Mouse (Mus musculus) heart, postnatal 0 days (tissue): Measurements from ENCODE around the gene Mef2a. TPM values are rescaled to one million over a fixed set of nuclear protein-coding genes. Genes with fewer than 3 reads are reported as not detected.

Experiments used
- ATAC-seq: fragments of 200-750 bp; cut with Nextera tagmentation; 2 replicates; pipeline ENCODE4 v1.8.0; 2017; ENCODE audit warnings: low read depth, moderate number of reproducible peaks, moderate library complexity; ENCODE audit not compliant: insufficient read depth
- DNase-seq: peaks from one replicate; pipeline ENCODE4 v3.0.0-alpha.2; 2016; ENCODE audit warnings: low spot score
- H3K27ac ChIP-seq: fragments of 300-500 bp; sonication (generic); 2 replicates; pipeline ENCODE4 v1.5.1; 2014; ENCODE audit warnings: low read depth, mild to moderate bottlenecking
- H3K27me3 ChIP-seq: fragments of 300-500 bp; sonication (generic); 2 replicates; pipeline ENCODE4 v1.6.1; 2014; ENCODE audit warnings: low read length, mixed read lengths; ENCODE audit not compliant: control insufficient read depth, insufficient read depth
- H3K36me3 ChIP-seq: fragments of 300-500 bp; sonication (generic); replicated peaks from 2 replicates; pipeline ENCODE4 v1.6.1; 2014; ENCODE audit warnings: low read length, mixed read lengths; ENCODE audit not compliant: control insufficient read depth, insufficient read depth
- H3K4me1 ChIP-seq: fragments of 300-500 bp; sonication (generic); 2 replicates; pipeline ENCODE4 v1.6.1; 2014; ENCODE audit warnings: antibody characterized with exemption; ENCODE audit not compliant: control insufficient read depth, insufficient read depth
- H3K4me2 ChIP-seq: fragments of 300-500 bp; sonication (generic); 2 replicates; pipeline ENCODE4 v1.6.1; 2014; ENCODE audit warnings: low read depth, mild to moderate bottlenecking, low read length, moderate library complexity
- H3K4me3 ChIP-seq: fragments of 300-500 bp; sonication (generic); 2 replicates; pipeline ENCODE4 v1.5.1; 2014; ENCODE audit warnings: low read depth, low read length
- H3K9ac ChIP-seq: fragments of 300-500 bp; sonication (generic); replicated peaks from 2 replicates; pipeline ENCODE4 v1.6.1; 2014; ENCODE audit warnings: low read depth, low read length, mixed read lengths
- H3K9me3 ChIP-seq: fragments of 300-500 bp; sonication (generic); replicated peaks from 2 replicates; pipeline ENCODE4 v1.6.1; 2016; ENCODE audit warnings: low read length; ENCODE audit not compliant: control insufficient read depth
- CTCF ChIP-seq: IDR thresholded peaks from 2 replicates; pipeline ENCODE4 v1.5.1; 2016; ENCODE audit warnings: antibody characterized with exemption, control low read depth, low read depth
- EP300 ChIP-seq: IDR thresholded peaks from 2 replicates; pipeline ENCODE4 v1.6.1; 2016; ENCODE audit warnings: antibody characterized with exemption, low read depth
- WGBS: fragments of 180-500 bp; shearing (Covaris S2); extraction: QIAGEN DNeasy Blood & Tissue Kit; methylation state at CpG from one replicate; pipeline ENCODE4 v1.1.7; 2014; 5-methylcytosine and 5-hydroxymethylcytosine counted together
- polyA plus RNA-seq: library from polyadenylated mRNA; unstranded; fragments of >200 nt; fragmentation: Nextera tagmentation; extraction: Ambion mirVana; gene quantifications from 2 replicates; pipeline ENCODE4 v1.2.1, GENCODE M21; 2015
- total RNA-seq: library from RNA; depleted of rRNA; stranded (reverse); fragments of >200 nt; gene quantifications from 2 replicates; pipeline ENCODE4 v1.2.3, GENCODE M21; 2014; ENCODE audit warnings: low replicate concordance

The Mef2a gene
- total and polyA plus RNA-seq, 2 experiments from 2014 or later, result 112 to 165 TPM

- no peak overlapping the region for H3K4me3 ChIP-seq
- H3K27me3 ChIP-seq, result no peaks in the 10 kb centered on the region
- no peak for DNase-seq
- H3K36me3 ChIP-seq, result no peaks in the 10 kb centered on the region
- no peak overlapping the region for H3K27ac ChIP-seq
- no peaks in the 10 kb centered on the region for H3K4me1 ChIP-seq
- WGBS, result 76% methylated on average over 1 of the region's 1 CpGs
- no peak for ATAC-seq
- no peak overlapping the region for H3K4me2 ChIP-seq
- no peak overlapping the region for H3K9ac ChIP-seq
- TF ChIP-seq EP300, result no peak
- TF ChIP-seq CTCF, result no peak
- H3K9me3 ChIP-seq, result no peaks in the 10 kb centered on the region
Measured at GRCm38 (mm10) chr7:67208317-67208716, 164.3 kb downstream of the Mef2a start.

GRCm38 (mm10) chr7:67207701-67208100, 165.0 kb downstream of the Mef2a start:
- ATAC-seq, result no peak
- no peak overlapping the region for H3K4me2 ChIP-seq
- H3K4me3 ChIP-seq, result no peak overlapping the region
- 47% methylated on average over 6 of the region's 6 CpGs for WGBS
- no peaks in the 10 kb centered on the region for H3K27me3 ChIP-seq
- DNase-seq, result no peak
- H3K36me3 ChIP-seq, result no peaks in the 10 kb centered on the region
- H3K9me3 ChIP-seq, result no peaks in the 10 kb centered on the region
- no peak overlapping the region for H3K27ac ChIP-seq
- TF ChIP-seq EP300 (no peak), CTCF (no peak)
- no peak overlapping the region for H3K9ac ChIP-seq
- no peaks in the 10 kb centered on the region for H3K4me1 ChIP-seq

GRCm38 (mm10) chr7:67206496-67206895, 166.2 kb downstream of the Mef2a start:
- no peak for DNase-seq
- no peak overlapping the region for H3K9ac ChIP-seq
- H3K27me3 ChIP-seq, result no peaks in the 10 kb centered on the region
- no peak for TF ChIP-seq CTCF
- no peak for TF ChIP-seq EP300
- H3K4me1 ChIP-seq, result no peaks in the 10 kb centered on the region
- no peak overlapping the region for H3K27ac ChIP-seq
- ATAC-seq, result no peak
- H3K9me3 ChIP-seq, result no peaks in the 10 kb centered on the region
- no peaks in the 10 kb centered on the region for H3K36me3 ChIP-seq
- no peak overlapping the region for H3K4me2 ChIP-seq
- WGBS, result 58% methylated on average over 10 of the region's 10 CpGs
- no peak overlapping the region for H3K4me3 ChIP-seq

- ATAC-seq, result no peak
- TF ChIP-seq EP300 (no peak), CTCF (no peak)
- H3K4me2 ChIP-seq, result no peak overlapping the region
Measured at GRCm38 (mm10) chr7:67205734-67206425, 166.8 kb downstream of the Mef2a start.

GRCm38 (mm10) chr7:67203625-67204024, 169.0 kb downstream of the Mef2a start:
- H3K4me3 ChIP-seq, result no peak overlapping the region
- no peaks in the 10 kb centered on the region for H3K9me3 ChIP-seq
- ATAC-seq (no peak), DNase-seq (no peak)
- no peaks in the 10 kb centered on the region for H3K27me3 ChIP-seq
- no peak overlapping the region for H3K4me2 ChIP-seq
- no peaks in the 10 kb centered on the region for H3K36me3 ChIP-seq
- no peak for TF ChIP-seq EP300
- TF ChIP-seq CTCF, result no peak
- 62% methylated on average over 3 of the region's 3 CpGs for WGBS
- no peak overlapping the region for H3K27ac ChIP-seq
- H3K4me1 ChIP-seq, result no peaks in the 10 kb centered on the region
- no peak overlapping the region for H3K9ac ChIP-seq

More at GRCm38 (mm10) chr7:67205734-67206425, 166.8 kb downstream of the Mef2a start:
- Histone ChIP-seq H3K9me3 (no peaks in the 10 kb centered on the region), H3K36me3 (no peaks in the 10 kb centered on the region), H3K4me1 (no peaks in the 10 kb centered on the region), H3K9ac (no peak overlapping the region), H3K4me3 (no peak overlapping the region), H3K27ac (no peak overlapping the region), H3K27me3 (no peaks in the 10 kb centered on the region)
- WGBS, result 83% methylated on average over 9 of the region's 9 CpGs
- DNase-seq, result no peak

- H3K4me2 ChIP-seq, result peak overlapping the region; percentile 27; the same call in 1 of the 2 replicates
- no peaks in the 10 kb centered on the region for H3K4me1 ChIP-seq
- DNase-seq (peak; percentile 42), ATAC-seq (no peak; the same call in 1 of the 2 replicates)
- no peak overlapping the region for H3K9ac ChIP-seq
- H3K4me3 ChIP-seq, result no peak overlapping the region
- TF ChIP-seq CTCF (peak; percentile 89), EP300 (no peak)
- H3K9me3 ChIP-seq, result no peaks in the 10 kb centered on the region
- no peaks in the 10 kb centered on the region for H3K27me3 ChIP-seq
- WGBS, result 15% methylated on average over 10 of the region's 10 CpGs
- H3K27ac ChIP-seq, result no peak overlapping the region
- no peaks in the 10 kb centered on the region for H3K36me3 ChIP-seq
Measured at GRCm38 (mm10) chr7:67199412-67199811, 173.2 kb downstream of the Mef2a start.
